Mouse (Mus musculus) cortical plate, adult 2 months (tissue): ENCODE data around the gene Ttll6.
"Not testable (repeated sequence)": the region's sequence is repeated elsewhere in the genome, so short reads cannot be mapped to it uniquely, and the experiment has no call there.

Source experiments
- CTCF ChIP-seq: fragments of 200-500 bp; IDR thresholded peaks from 2 replicates; pipeline ENCODE4 v1.5.1; 2011; ENCODE audit warnings: mild to moderate bottlenecking, control low read depth, low read length; ENCODE audit not compliant: insufficient read depth; ENCODE audit errors: extremely low read depth
- POLR2A ChIP-seq: fragments of 200-500 bp; IDR thresholded peaks from 2 replicates; pipeline ENCODE4 v1.6.1; 2011; ENCODE audit warnings: mild to moderate bottlenecking, low read length, control low read depth; ENCODE audit not compliant: insufficient read depth; ENCODE audit errors: extremely low read depth

DNA sequence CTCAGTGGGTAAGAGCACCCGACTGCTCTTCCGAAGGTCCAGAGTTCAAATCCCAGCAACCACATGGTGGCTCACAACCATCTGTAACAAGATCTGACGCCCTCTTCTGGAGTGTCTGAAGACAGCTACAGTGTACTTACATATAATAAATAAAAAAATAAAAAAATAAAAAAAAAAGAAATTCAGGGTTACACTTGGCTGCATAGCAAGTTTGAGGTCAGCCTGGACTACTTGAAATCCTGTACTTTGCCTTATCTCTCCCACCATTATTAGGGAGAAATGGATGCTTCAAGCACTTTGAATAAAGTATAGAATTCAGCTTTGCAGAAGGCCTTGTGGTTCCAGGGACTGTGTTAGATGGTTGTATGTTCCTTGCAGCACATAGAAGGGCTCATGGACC is 16.7 kb upstream of the Ttll6 start:
- not testable (repeated sequence) for TF ChIP-seq CTCF, POLR2A
